Mouse (Mus musculus) granulocyte monocyte progenitor cell, adult 5-6 weeks (primary cell): ENCODE data around the gene Gucy1b1. TPM values are rescaled to one million over a fixed set of nuclear protein-coding genes. Genes with fewer than 3 reads are reported as not detected.

Experiments used
- total RNA-seq, 2 experiments: library from RNA; stranded (forward) in 1 of 2; stranded (reverse) in 1 of 2; fragments of 200-712, 200-1000 nt in 1 of 2; fragments of >200 nt in 1 of 2; fragmentation: Nextera tagmentation in 1 of 2; gene quantifications; 2 replicates each; pipeline ENCODE4 v1.2.3; 2014 to 2017

Gene Gucy1b1
- total RNA-seq, 2 experiments from 2014 or later, result not detected

Other genes starting within 250 kb of the Gucy1b1 start
- gene Ctso, start 142.1 kb downstream of the Gucy1b1 start, total RNA-seq (2014; fragmentation: Nextera tagmentation), result 11.3 and 11.8 TPM in 2 replicates
- 6.9 and 8.2 TPM in 2 replicates for gene Ctso, start 142.1 kb downstream of the Gucy1b1 start, total RNA-seq (2017)
- not detected in 2 replicates for gene Tdo2, start 98.5 kb downstream of the Gucy1b1 start, total RNA-seq (2014; fragmentation: Nextera tagmentation)
- gene Tdo2, start 98.5 kb downstream of the Gucy1b1 start, total RNA-seq (2017), result not detected in 2 replicates
- gene Asic5, start 92.4 kb downstream of the Gucy1b1 start, total RNA-seq (2014; fragmentation: Nextera tagmentation), result not detected in 2 replicates
- gene Asic5, start 92.4 kb downstream of the Gucy1b1 start, total RNA-seq (2017), result not detected in 2 replicates
- not detected in 2 replicates for gene Gucy1a1, start 71.1 kb upstream of the Gucy1b1 start, total RNA-seq (2014; fragmentation: Nextera tagmentation)
- 0.22 TPM in 1 of 2 replicates, not detected in the other for gene Gucy1a1, start 71.1 kb upstream of the Gucy1b1 start, total RNA-seq (2017)